Mouse (Mus musculus) erythroblast, embryonic 14.5 days (primary cell): ENCODE data around the gene Yod1.

ENCODE experiments used
- GATA1 ChIP-seq: IDR thresholded peaks from 2 replicates; pipeline ENCODE4 v1.6.1; 2012; ENCODE audit warnings: low read length, inconsistent platforms, mixed read lengths
- TAL1 ChIP-seq: IDR thresholded peaks from 3 replicates; pipeline ENCODE4 v1.6.1; 2012; ENCODE audit warnings: low read length, inconsistent platforms, mixed read lengths

DNA sequence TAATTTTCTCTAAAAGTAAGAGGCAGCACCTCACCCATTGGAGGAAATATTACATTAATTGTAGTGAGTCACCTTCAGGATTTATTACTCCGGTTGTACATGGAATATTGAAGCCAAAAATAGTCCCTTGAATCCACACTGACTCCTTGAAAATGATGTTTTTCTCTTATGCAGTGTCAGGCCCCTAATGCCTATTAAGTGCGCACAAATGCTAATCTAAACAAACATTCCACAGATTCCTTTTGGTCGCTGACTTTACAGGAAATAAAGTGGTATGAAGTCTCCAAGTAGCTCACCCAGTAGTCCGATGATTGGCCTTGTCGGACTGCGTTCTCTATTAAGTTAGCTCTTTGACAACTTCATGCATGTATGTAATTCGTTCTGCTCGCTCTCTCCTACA is 17.7 kb downstream of the Yod1 start:
- TF ChIP-seq GATA1 (no peak), TAL1 (no peak)
